Mouse (Mus musculus) natural killer cell, adult 2 months (primary cell): Measurements from ENCODE around the gene Guk1.

Source experiments
- DNase-seq, 2 experiments: peaks; one replicate each; pipeline ENCODE4 v3.0.0; 2022; ENCODE audit warnings: low spot score in 2 of 2

Gene Guk1

GRCm38 (mm10) chr11:59163255-59164236 lies 28.5 kb downstream of the Guk1 start, which contains the start of gene Iba57:
TSS of gene Iba57 (minus strand) at chr11:59163739.
- peak; percentile 97 to 98 for DNase-seq

DNA sequence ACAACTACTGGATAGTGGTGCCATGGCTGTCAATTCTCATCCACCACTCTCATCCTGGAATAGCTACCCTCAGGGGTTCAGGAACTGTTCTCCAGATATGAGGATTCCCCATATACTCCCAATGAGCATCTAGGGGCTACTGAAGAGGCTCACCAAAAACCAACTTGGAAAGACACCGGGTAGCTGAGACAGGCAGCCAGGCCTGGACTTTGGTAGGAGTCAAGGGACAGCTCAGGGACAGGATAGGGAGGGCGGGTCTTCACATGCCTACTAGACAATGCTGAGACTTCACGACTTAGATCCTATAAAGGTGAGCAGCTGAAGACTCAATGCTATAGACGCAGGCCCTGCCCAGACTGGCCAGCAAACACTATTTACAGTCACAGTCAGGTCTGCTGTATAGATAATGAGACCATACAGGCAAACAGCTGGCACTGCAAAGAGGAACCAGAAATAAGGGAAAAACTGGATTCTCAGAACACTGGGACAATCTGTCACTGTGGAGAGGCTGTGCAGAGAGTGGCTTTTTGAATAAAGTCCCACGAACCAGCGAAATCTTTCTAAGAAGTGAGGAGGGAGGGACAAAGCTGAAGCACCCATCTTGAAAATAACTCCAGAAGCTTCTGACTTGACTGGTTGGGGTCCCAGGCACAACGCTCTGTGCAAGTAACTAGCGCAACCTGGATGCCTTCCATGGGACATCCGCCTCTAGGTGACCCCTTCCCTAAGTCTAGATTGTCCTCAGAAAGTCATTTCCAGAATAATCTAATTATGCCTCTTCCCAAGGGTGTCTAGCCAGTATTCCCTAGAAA lies 29.4 kb downstream of the Guk1 start:
- DNase-seq, result no peak

DNA sequence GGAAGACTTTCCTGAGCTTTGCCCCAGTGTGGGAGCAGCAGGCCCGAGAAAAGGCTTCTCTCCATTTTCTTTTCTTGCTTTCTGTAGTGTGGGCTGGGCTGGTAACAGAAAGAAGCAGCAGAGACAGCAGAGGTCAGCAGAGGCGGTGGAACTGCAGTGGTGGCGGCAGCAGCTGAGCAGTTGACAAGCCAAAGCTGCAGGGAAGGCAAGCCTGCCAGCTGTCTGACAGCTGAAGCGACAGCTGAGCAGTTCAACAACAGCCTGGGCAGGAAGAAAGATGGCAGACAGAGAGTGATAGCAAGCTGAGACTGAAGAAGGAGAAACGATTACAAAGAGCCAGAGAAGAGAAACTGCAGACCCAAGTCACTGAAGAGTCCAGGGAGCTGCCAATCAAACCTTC lies 30.6 kb downstream of the Guk1 start:
- no peak for DNase-seq

- DNase-seq, result no peak
These were observed 32.5 kb downstream of the Guk1 start for GRCm38 (mm10) chr11:59159558-59159957.

DNA sequence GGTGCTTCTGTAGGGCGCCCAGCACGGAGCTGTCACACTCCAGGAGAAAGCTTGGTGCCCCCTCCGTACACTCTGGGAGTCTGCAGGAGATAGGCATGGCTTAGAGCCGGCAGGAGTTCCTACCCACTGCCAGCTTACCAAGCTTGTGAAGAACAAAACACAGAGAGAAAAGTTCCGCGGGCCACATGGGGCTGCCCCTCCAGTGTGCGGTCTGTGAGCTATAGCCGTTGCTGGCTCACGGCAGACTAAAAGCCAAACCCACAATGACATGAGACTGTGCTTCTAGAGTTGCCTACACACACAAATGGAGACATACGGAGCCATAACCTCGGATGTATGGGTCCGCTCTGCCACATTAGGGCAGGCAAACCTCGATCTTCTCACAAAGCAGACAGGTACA lies 32.9 kb downstream of the Guk1 start:
- no peak for DNase-seq

GRCm38 (mm10) chr11:59155900-59156299 lies 36.1 kb downstream of the Guk1 start:
- DNase-seq, result no peak

DNA sequence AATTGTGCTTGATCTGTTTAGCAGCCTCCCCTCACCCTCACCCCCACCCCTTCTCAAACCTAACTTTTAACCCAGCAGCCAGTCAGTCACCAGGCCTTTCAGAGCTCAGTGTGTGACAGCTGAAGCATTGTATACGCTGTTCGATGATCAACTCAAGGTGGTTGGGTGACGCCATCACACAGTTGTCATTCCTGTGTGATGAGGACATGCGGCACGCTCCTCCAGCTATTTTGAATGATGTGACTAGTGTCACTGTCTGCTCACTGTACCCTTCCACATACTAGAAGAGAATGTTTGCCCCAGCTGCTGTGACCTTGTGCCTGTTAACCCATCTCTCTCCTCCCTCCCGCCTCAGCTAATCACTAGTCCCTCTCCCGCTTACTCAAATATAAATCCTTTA lies 37.8 kb downstream of the Guk1 start:
- no peak for DNase-seq

DNA sequence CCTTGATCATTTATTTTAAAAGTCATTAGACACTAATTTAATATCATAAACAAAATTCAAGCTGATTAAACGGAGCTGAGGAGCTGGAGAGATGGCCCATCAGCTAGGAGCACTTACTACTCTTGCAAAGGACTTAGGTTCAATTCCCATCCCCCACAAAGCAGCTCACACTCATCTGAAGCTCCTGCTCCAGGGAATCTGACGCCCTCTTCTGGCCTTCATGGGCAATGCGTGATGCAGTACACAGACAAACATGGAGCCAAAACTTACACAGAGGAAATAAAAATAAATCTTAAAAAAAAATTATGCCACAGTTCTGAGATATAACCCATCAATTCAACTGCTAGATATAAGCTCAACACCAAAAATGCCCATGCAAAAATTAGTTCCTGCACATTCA lies 40.3 kb downstream of the Guk1 start:
- no peak for DNase-seq

DNA sequence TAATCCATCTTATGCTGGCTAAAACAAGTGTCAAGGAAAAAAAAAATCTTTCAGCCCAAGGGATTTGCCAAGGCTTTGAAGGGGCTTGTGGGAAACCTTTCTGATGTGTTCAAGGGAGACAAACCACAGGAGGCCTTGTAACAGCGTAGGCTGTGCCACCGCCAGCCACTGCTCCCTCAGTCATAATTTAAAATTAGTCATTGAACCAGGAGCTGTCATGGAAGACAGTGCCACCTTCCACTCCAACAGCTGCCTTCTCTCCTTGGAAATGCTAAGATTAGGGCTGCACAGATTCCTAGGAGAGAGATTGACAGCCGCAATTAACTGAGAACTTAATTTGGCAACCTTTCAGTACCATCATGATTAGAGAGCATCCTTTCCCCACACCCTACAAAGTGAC lies 42.7 kb downstream of the Guk1 start:
- DNase-seq, result no peak

DNA sequence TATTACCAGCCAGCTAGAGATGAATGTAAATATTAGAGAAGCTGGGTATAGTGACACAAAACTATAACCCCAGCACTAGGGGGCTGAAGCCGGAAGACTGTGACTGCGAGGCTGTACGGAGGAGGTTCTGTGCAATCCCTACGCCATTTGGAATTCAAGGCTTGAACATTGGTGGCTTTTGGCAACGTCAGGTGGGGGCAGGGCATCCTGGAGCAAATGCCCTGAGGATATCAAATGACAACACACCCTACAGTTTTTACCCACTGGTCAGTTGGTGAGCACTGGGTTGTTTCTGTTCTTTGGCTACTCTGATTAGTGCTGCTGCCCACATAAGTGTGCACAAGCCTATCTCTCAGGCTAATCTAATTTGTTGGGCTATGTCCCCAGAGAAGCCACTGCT lies 49.0 kb downstream of the Guk1 start:
- DNase-seq, result no peak

GRCm38 (mm10) chr11:59141772-59142370 lies 50.1 kb downstream of the Guk1 start:
- DNase-seq, result no peak

- DNase-seq, result no peak
These were observed 53.2 kb downstream of the Guk1 start for GRCm38 (mm10) chr11:59138537-59139486.

- DNase-seq, result no peak
These were observed 54.9 kb downstream of the Guk1 start for GRCm38 (mm10) chr11:59136994-59137706.

DNA sequence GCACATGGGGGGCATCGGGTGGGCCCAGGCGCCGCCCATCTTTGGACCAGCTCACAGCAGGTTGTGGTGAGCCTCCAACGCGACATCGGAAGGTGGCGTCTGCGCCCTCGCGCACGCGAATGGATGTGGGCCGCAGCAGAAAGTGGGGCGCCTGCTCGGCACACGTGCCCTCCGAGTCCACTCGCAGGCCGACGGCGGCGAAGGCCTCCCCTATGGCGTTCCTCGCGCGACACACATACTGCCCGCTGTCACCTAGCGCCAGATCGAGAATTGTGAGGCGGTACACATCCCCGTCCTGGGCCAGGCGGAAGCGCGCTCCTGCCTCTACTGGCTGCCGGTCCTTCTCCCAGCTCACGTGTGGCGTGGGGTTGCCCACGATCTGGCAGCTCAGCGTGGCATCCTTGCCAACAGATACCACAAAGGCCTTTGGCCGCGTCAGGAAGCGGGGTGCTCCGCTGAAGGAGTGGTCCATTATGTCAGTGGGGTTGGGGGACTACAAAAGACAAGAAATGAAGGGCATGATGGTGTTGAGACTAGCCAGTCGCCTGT lies 56.0 kb downstream of the Guk1 start, which contains the start of gene Obscn:
Obscn (minus strand) TSS at position 499 of the 549 bp plus-strand sequence.
- DNase-seq, result no peak

DNA sequence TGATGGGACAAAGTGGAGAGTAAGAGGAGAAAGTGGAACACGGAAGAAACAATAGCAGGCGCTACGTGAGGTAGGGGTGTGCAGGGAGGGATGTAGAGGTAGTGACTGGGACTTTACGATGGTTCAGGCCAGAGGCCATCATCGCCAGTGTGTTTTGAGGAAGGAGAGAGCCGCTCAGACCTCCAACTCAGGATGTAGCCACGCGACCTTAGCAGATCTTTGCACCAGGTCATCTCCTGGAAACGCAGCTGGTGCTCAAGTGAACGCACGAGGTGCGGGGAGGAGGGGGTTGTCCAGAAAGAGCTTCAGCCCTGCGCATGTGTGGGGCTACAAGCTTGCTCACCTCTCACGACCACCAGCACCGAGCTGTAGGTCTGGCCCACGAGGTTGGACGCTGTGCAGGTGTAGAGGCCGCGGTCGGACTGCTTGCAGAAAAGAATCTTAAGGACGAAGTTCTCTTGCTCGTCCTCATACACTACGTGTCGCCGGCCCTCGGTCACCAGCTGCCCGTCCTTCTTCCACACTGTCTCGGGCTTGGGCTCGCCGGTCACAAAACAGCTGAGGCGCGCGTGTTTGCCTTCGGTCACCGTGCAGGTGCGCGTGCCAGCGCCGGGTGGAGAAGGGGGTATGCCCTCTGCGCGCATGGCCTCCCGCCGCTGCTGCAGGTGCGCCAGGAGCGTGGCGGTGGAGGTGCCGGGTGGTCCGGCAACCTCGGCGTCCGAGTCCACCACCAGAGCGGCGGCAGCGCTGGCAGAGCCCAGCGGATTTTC lies 56.8 kb downstream of the Guk1 start:
- DNase-seq, result no peak

DNA sequence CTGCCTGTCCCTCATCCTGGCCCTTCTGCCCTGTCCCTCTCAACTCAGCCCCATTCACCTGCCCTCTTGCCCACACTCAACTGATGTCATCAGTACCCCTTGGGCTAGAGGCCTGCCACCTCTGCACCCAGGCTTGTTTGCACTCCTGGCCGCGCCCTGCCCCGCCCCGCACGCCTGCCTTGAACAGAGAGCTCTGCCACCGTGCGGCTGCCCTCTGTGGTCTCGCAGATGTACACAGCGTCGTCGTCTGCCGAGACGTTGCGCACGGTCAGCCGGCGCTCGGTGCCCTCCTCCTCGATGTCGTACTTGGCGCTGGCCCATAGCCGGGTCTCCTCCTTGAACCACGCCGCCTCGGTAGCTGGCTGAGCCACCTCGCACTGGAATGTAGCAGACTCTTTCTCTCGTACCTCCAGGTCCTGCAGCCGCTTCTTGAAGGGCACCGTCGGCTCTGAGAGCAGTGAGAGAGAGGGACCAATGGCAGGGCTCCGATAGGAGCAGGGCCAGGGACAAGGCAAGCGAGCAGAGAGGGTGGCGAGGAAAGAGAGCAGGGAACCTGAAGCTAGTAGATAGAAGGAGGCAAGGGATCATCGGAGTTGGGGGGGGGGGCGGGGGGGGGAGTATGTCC lies 57.5 kb downstream of the Guk1 start:
- no peak for DNase-seq
